Mouse (Mus musculus) heart, embryonic 12.5 days (tissue): Measurements from ENCODE around the gene Ormdl3. TPM values are rescaled to one million over a fixed set of nuclear protein-coding genes. Genes with fewer than 3 reads are reported as not detected.
A peak's percentile ranks its signal among the peaks of the same experiment; 100 is the strongest.
"Not testable (repeated sequence)": the region's sequence is repeated elsewhere in the genome, so short reads cannot be mapped to it uniquely, and the experiment has no call there.

Experiments
- ATAC-seq: fragments of 200-750 bp; cut with Nextera tagmentation; 2 replicates; pipeline ENCODE4 v1.8.0; 2017; ENCODE audit warnings: moderate TSS enrichment, moderate library complexity; ENCODE audit not compliant: insufficient number of reproducible peaks, low FRiP score
- H3K27ac ChIP-seq: fragments of 300-500 bp; sonication (generic); 2 replicates; pipeline ENCODE4 v1.5.1; 2016; ENCODE audit warnings: mild to moderate bottlenecking, moderate library complexity; ENCODE audit not compliant: poor library complexity, severe bottlenecking
- H3K27me3 ChIP-seq: fragments of 300-500 bp; sonication (generic); replicated peaks from 2 replicates; pipeline ENCODE4 v1.6.1; 2016; ENCODE audit warnings: mild to moderate bottlenecking, moderate library complexity
- H3K36me3 ChIP-seq: fragments of 300-500 bp; sonication (generic); 2 replicates; pipeline ENCODE4 v1.6.1; 2016; ENCODE audit warnings: mild to moderate bottlenecking, moderate library complexity
- H3K4me1 ChIP-seq: fragments of 300-500 bp; sonication (generic); replicated peaks from 2 replicates; pipeline ENCODE4 v1.6.1; 2016; ENCODE audit warnings: mild to moderate bottlenecking
- H3K4me2 ChIP-seq: fragments of 300-500 bp; sonication (generic); 2 replicates; pipeline ENCODE4 v1.6.1; 2016; ENCODE audit warnings: mild to moderate bottlenecking, moderate library complexity
- H3K4me3 ChIP-seq: fragments of 300-500 bp; sonication (generic); 2 replicates; pipeline ENCODE4 v1.5.1; 2016; ENCODE audit warnings: mild to moderate bottlenecking
- H3K9ac ChIP-seq: fragments of 300-500 bp; sonication (generic); 2 replicates; pipeline ENCODE4 v1.6.1; 2016; ENCODE audit warnings: mild to moderate bottlenecking, moderate library complexity
- H3K9me3 ChIP-seq: fragments of 300-500 bp; sonication (generic); replicated peaks from 2 replicates; pipeline ENCODE4 v1.6.1; 2016; ENCODE audit warnings: mild to moderate bottlenecking, moderate library complexity
- WGBS: fragments of 180-500 bp; shearing (Covaris S2); methylation state at CpG from one replicate; pipeline ENCODE4 v1.1.7; 2016; 5-methylcytosine and 5-hydroxymethylcytosine counted together
- polyA plus RNA-seq: library from polyadenylated mRNA; unstranded; fragments of >200 nt; fragmentation: Nextera tagmentation; extraction: Ambion mirVana; gene quantifications from 2 replicates; pipeline ENCODE4 v1.2.1, GENCODE M21; 2016

Ormdl3 gene
- polyA plus RNA-seq = 66.9 and 71.0 TPM in 2 replicates

GRCm38 (mm10) chr11:98586892-98587563 lies at the start of gene Ormdl3:
Gene Ormdl3, minus strand, starts transcription at chr11:98587368.
- H3K9ac ChIP-seq = peak within 1 kb of the TSS; percentile 95
- peaks cover 75% of the 10 kb centered on the region for H3K4me1 ChIP-seq
- H3K27me3 ChIP-seq = no peaks in the 10 kb centered on the region
- WGBS = under 1% methylated on average over 49 of the region's 49 CpGs
- H3K36me3 ChIP-seq = peaks cover 21% of the 10 kb centered on the region
- peak within 1 kb of the TSS; percentile 94 for H3K4me3 ChIP-seq
- peak within 1 kb of the TSS; percentile 99 for H3K27ac ChIP-seq
- peak within 1 kb of the TSS; percentile 88 for H3K4me2 ChIP-seq
- no peaks in the 10 kb centered on the region for H3K9me3 ChIP-seq
- ATAC-seq = peak; percentile 91

DNA sequence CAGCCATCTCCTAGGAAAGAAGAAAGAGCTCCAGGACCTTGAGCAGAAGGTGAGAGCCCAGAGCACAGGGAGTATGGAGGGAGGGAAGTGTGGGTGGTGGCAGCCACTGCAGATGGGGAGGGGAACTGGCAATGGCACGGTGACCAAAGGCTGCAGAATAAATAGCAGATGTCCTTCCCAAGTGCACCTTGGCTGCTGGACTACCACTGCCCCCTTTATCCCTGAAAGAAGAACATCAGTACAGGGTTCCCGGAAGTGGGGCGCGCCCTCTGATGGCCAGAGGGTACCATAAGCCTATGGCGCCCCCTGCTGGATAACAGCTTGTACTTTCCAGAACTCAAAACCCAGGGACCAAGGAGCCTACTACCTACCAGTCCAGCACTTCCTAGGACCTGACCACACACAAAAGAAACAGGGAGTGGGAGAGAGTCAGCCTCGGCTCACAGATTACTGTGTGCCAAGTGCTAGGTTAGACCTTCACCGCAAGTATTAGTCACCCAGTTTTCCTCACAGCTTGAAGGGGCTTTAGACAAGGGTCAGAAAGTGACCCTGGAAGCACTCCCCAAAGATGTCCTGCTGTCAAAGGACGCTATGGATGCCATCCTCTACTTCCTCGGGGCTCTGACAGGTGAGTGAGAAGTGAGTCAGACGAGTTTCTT lies 48.3 kb upstream of the Ormdl3 start:
- H3K36me3 ChIP-seq, H3K4me3 ChIP-seq, H3K4me2 ChIP-seq, H3K27ac ChIP-seq, H3K9me3 ChIP-seq, H3K4me1 ChIP-seq, ATAC-seq, H3K9ac ChIP-seq: not testable (repeated sequence)
- 32% methylated on average over 10 of the region's 10 CpGs for WGBS
- H3K27me3 ChIP-seq = peaks cover 16% of the 10 kb centered on the region; the same call in 1 of the 2 replicates

- Histone ChIP-seq H3K27me3 (peaks cover 17% of the 10 kb centered on the region; the same call in 1 of the 2 replicates), H3K9ac (no peak overlapping the region), H3K4me1 (no peaks in the 10 kb centered on the region), H3K27ac (no peak overlapping the region), H3K36me3 (no peaks in the 10 kb centered on the region), H3K9me3 (no peaks in the 10 kb centered on the region), H3K4me3 (no peak overlapping the region), H3K4me2 (no peak overlapping the region)
- 75% methylated on average over 5 of the region's 5 CpGs for WGBS
- no peak for ATAC-seq
Observed at GRCm38 (mm10) chr11:98630646-98631045, 43.5 kb upstream of the Ormdl3 start.

GRCm38 (mm10) chr11:98628706-98629105 lies 41.5 kb upstream of the Ormdl3 start:
- H3K27ac ChIP-seq = no peak overlapping the region
- no peak overlapping the region for H3K9ac ChIP-seq
- peaks cover 17% of the 10 kb centered on the region; the same call in 1 of the 2 replicates for H3K27me3 ChIP-seq
- no peak for ATAC-seq
- H3K4me3 ChIP-seq = no peak overlapping the region
- 86% methylated on average over 3 of the region's 3 CpGs for WGBS
- H3K9me3 ChIP-seq = peaks cover 4% of the 10 kb centered on the region
- no peaks in the 10 kb centered on the region for H3K36me3 ChIP-seq
- H3K4me2 ChIP-seq = no peak overlapping the region
- H3K4me1 ChIP-seq = no peaks in the 10 kb centered on the region

DNA sequence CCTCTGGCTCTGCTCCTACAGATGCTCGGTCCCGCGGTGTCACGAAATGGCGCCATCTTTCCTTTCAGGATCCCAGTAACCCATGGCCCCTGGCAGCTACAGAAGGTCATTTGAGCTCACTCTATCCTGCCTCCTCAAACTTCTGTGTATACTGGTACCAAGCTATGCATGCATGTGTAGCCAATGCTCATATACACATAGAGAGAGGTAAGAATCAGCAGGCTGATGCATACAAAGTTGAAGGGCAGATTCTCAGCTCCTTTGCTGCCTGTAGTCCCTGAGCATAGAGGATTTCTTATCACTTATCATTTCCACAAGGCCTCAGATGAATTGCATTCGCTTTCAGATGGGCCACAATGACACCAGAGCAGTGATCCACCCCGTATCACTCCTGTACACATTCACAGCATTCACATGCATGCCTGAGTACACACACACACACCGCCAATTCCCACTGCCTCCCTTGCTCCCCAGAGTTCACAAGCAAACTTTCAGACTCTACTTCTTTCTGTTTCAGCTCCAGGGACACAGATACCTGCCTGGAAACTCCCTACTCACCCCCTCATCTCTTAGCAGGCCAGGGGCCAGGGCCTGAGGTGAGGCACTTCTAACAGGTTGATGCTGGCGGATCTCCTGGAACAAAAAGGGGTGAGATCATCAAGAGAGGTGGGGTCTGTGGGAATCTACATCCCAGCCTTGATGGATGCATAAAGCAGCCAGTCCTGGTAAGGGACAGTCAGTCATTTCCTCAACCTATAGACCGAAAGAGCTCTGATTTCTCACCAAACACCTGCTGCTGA lies 38.6 kb upstream of the Ormdl3 start, which contains the start of the genes Gm12355 and Gsdma3:
Gene Gm12355, minus strand, starts transcription at position 51 of the 800 bp plus-strand sequence.
Gene Gsdma3, plus strand, starts transcription at position 750 of the 800 bp plus-strand sequence.
- WGBS = 87% methylated on average over 10 of the region's 10 CpGs
- Histone ChIP-seq H3K9me3 (peaks cover 20% of the 10 kb centered on the region), H3K4me3 (no peak within 1 kb of the TSS), H3K36me3 (no peaks in the 10 kb centered on the region), H3K4me1 (no peaks in the 10 kb centered on the region), H3K4me2 (no peak within 1 kb of the TSS), H3K27me3 (peaks cover 5% of the 10 kb centered on the region; the same call in 1 of the 2 replicates), H3K9ac (no peak within 1 kb of the TSS), H3K27ac (no peak within 1 kb of the TSS)
- ATAC-seq = no peak

GRCm38 (mm10) chr11:98624381-98624780 lies 37.2 kb upstream of the Ormdl3 start:
- H3K36me3 ChIP-seq, H3K27ac ChIP-seq, H3K27me3 ChIP-seq, H3K9ac ChIP-seq, H3K4me2 ChIP-seq, H3K4me3 ChIP-seq, H3K4me1 ChIP-seq, ATAC-seq: not testable (repeated sequence)
- peaks cover 20% of the 10 kb centered on the region for H3K9me3 ChIP-seq
- 68% methylated on average over 2 of the region's 2 CpGs for WGBS

DNA sequence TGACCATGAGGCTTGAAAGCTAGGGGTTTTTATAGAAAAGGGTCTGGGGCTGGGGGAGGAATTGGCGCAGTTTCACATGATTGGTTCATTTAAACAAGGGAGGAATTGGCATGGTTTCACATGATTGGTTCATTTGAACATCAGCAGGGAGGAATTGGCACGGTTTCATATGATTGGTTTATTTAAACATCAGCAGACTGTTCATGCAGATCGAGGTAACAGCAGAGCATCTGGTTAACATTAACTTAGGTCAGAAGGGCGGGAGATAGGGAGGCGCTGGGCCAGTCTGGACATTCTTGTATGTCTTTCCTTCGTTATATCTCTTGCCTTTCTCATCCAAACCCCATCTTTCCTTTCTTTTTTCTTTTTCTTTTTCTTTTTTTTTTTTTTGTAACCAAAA lies 36.8 kb upstream of the Ormdl3 start:
- not testable (repeated sequence) for H3K27ac ChIP-seq, H3K4me1 ChIP-seq, H3K27me3 ChIP-seq, H3K4me3 ChIP-seq, H3K4me2 ChIP-seq, H3K36me3 ChIP-seq, H3K9ac ChIP-seq, ATAC-seq
- WGBS = 74% methylated on average over 6 of the region's 6 CpGs
- peaks cover 20% of the 10 kb centered on the region for H3K9me3 ChIP-seq

DNA sequence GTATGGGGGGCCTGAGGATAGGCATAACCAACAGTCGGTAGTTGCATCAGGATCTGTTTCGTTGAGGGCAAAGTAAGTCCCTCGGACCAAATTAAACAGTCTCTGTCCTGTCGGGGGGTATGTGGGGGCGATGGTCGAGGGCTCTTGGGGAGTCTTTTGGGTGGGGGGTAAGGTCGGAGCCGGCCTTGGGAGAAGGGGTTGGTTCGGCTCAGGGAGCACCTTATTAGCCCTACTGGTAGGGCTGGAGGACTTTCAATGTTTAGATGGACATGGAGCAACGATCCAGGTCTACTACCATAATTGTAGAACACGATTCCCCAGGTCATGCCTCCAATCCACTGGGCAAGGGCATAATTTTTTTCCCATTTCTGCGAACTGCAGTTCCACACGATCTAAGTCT lies 33.6 kb upstream of the Ormdl3 start:
- 86% methylated on average over 13 of the region's 13 CpGs for WGBS
- peaks cover 20% of the 10 kb centered on the region for H3K9me3 ChIP-seq
- no peak overlapping the region for H3K4me3 ChIP-seq
- H3K9ac ChIP-seq = no peak overlapping the region
- H3K36me3 ChIP-seq = no peaks in the 10 kb centered on the region
- no peaks in the 10 kb centered on the region for H3K27me3 ChIP-seq
- no peak overlapping the region for H3K27ac ChIP-seq
- no peaks in the 10 kb centered on the region for H3K4me1 ChIP-seq
- ATAC-seq = no peak
- H3K4me2 ChIP-seq = no peak overlapping the region

GRCm38 (mm10) chr11:98606763-98607162 lies 19.6 kb upstream of the Ormdl3 start:
- Histone ChIP-seq H3K4me2 (no peak overlapping the region), H3K27ac (no peak overlapping the region), H3K9me3 (no peaks in the 10 kb centered on the region), H3K27me3 (peaks cover 15% of the 10 kb centered on the region), H3K9ac (no peak overlapping the region), H3K4me1 (peaks cover 9% of the 10 kb centered on the region), H3K36me3 (no peaks in the 10 kb centered on the region), H3K4me3 (no peak overlapping the region)
- no peak for ATAC-seq
- 8% methylated on average over 3 of the region's 3 CpGs for WGBS

DNA sequence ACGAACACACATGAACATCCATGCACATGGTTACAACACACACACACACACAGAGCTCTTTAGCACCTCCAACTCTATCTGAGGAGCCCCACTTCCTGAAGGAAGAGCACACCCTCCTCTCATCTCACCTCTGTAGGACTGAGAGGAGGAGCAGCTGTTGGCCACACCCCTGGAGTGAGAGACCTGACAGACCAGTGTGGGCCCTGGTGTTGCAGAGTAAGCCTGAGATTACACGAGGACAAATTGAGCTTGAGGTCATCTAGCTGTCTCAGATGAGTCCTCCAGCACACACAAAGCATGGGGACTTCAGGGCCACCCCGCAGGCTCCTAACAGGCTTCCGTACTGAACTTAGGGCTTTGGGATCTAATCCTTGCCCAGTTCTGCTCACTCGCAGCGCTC lies 17.7 kb upstream of the Ormdl3 start:
- 64% methylated on average over 6 of the region's 6 CpGs for WGBS
- H3K9ac ChIP-seq, H3K9me3 ChIP-seq, ATAC-seq, H3K4me3 ChIP-seq, H3K36me3 ChIP-seq, H3K27ac ChIP-seq, H3K4me2 ChIP-seq: not testable (repeated sequence)
- peaks cover 21% of the 10 kb centered on the region for H3K27me3 ChIP-seq
- peaks cover 19% of the 10 kb centered on the region for H3K4me1 ChIP-seq

- H3K27me3 ChIP-seq = peaks cover 28% of the 10 kb centered on the region
- H3K9ac ChIP-seq = no peak overlapping the region
- H3K9me3 ChIP-seq = no peaks in the 10 kb centered on the region
- no peak overlapping the region for H3K4me3 ChIP-seq
- no peak overlapping the region for H3K27ac ChIP-seq
- no peaks in the 10 kb centered on the region for H3K36me3 ChIP-seq
- no peak overlapping the region for H3K4me2 ChIP-seq
- WGBS = 80% methylated on average over 2 of the region's 2 CpGs
- ATAC-seq = no peak
- H3K4me1 ChIP-seq = peaks cover 25% of the 10 kb centered on the region
Observed at GRCm38 (mm10) chr11:98603953-98604352, 16.8 kb upstream of the Ormdl3 start.
